Mouse (Mus musculus) E14TG2a.4 (cell line): ENCODE measurements at regions not wholly inside any gene's neighbourhood (a gene's known extent, or its start where the extent isn't known, plus 50 kb on each side); places are given as distances from the start of the nearest gene placed in this dataset.

Experiments
- CTCF ChIP-seq: conservative IDR thresholded peaks from 2 replicates; pipeline ENCODE4 v1.5.1; 2014; ENCODE audit warnings: low read length
- POU5F1 ChIP-seq: IDR thresholded peaks from 2 replicates; pipeline ENCODE4 v1.6.1; 2014; ENCODE audit warnings: low read length, borderline replicate concordance

- TF ChIP-seq CTCF (no peak), POU5F1 (no peak)
Observed at GRCm38 (mm10) chr16:55519646-55520045, 221.9 kb upstream of the Zpld1 start.
